Mouse (Mus musculus): ENCODE results near the gene Cfap73.

GRCm38 (mm10) chr5:120599625-120600024 is 34.4 kb downstream of the Cfap73 start:
- no peak for TF ChIP-seq EP300 (IDR thresholded peaks at IDR 0.05; ENCODE audit: low read depth)
- no peak for TF ChIP-seq CTCF (IDR thresholded peaks at IDR 0.05; ENCODE audit: low read depth)
